Mouse (Mus musculus) kidney, adult 2 months (tissue): ENCODE data around the gene Cd86. TPM values are rescaled to one million over a fixed set of nuclear protein-coding genes. Genes with fewer than 3 reads are reported as not detected.

Experiments used
- DNase-seq: peaks from one replicate; pipeline ENCODE4 v3.0.0; 2021
- H3K27ac ChIP-seq: fragments of 200-500 bp; 2 replicates; pipeline ENCODE4 v1.5.1; 2012; ENCODE audit warnings: low read depth, low read length, control low read depth, inconsistent platforms; ENCODE audit not compliant: insufficient read depth
- H3K27me3 ChIP-seq: fragments of 200-500 bp; replicated peaks from 2 replicates; pipeline ENCODE4 v1.6.1; 2012; ENCODE audit warnings: mild to moderate bottlenecking, moderate library complexity, low read length, inconsistent platforms; ENCODE audit not compliant: control insufficient read depth, insufficient read depth
- H3K36me3 ChIP-seq: fragments of 200-500 bp; 2 replicates; pipeline ENCODE4 v1.6.1; 2012; ENCODE audit warnings: mild to moderate bottlenecking, moderate library complexity, low read length, inconsistent platforms; ENCODE audit not compliant: control insufficient read depth, insufficient read depth
- H3K4me1 ChIP-seq: fragments of 200-500 bp; 2 replicates; pipeline ENCODE4 v1.6.1; 2011; ENCODE audit warnings: low read length; ENCODE audit not compliant: control insufficient read depth, insufficient read depth
- H3K4me3 ChIP-seq: fragments of 200-500 bp; 2 replicates; pipeline ENCODE4 v1.5.1; 2011; ENCODE audit warnings: mild to moderate bottlenecking, low read depth, low read length, control low read depth; ENCODE audit not compliant: insufficient read depth
- CTCF ChIP-seq: fragments of 200-500 bp; conservative IDR thresholded peaks from 2 replicates; pipeline ENCODE4 v1.5.1; 2011; ENCODE audit warnings: low read depth, mild to moderate bottlenecking, control low read depth, low read length, moderate library complexity, mixed read lengths; ENCODE audit not compliant: insufficient read depth, insufficient read length
- POLR2A ChIP-seq: fragments of 200-500 bp; IDR thresholded peaks from one replicate; pipeline ENCODE4 v1.6.1; 2011; ENCODE audit warnings: low read depth, low read length, control low read depth
- WGBS: fragments of 180-500 bp; shearing (Covaris S2); methylation state at CpG from one replicate; pipeline ENCODE4 v1.1.7; 2018; 5-methylcytosine and 5-hydroxymethylcytosine counted together
- polyA plus RNA-seq: library from polyadenylated mRNA; depleted of rRNA; stranded (reverse); fragments of >200 nt; gene quantifications from 2 replicates; pipeline ENCODE4 v1.2.3, GENCODE M21; 2012; rRNA removed

The Cd86 gene
- 1.2 and 2.3 TPM in 2 replicates for polyA plus RNA-seq

GRCm38 (mm10) chr16:36665782-36666181, at the start of gene Cd86:
Gene Cd86 (minus strand): TSS chr16:36666081.
- Histone ChIP-seq H3K36me3 (no peaks in the 10 kb centered on the region), H3K4me1 (no peaks in the 10 kb centered on the region), H3K4me3 (no peak within 1 kb of the TSS), H3K27me3 (no peaks in the 10 kb centered on the region), H3K27ac (no peak within 1 kb of the TSS)
- TF ChIP-seq POLR2A: no peak
- WGBS: 45% methylated on average over 13 of the region's 13 CpGs
- peak; percentile 12 for DNase-seq

GRCm38 (mm10) chr16:36711760-36712159, 45.9 kb upstream of the Cd86 start:
- no peaks in the 10 kb centered on the region; the same call in 1 of the 2 replicates for H3K36me3 ChIP-seq
- H3K4me1 ChIP-seq: no peaks in the 10 kb centered on the region
- WGBS: 89% methylated on average over 12 of the region's 12 CpGs
- no peak for TF ChIP-seq CTCF
- no peak for TF ChIP-seq POLR2A
- no peaks in the 10 kb centered on the region for H3K27me3 ChIP-seq
- no peak overlapping the region for H3K4me3 ChIP-seq
- H3K27ac ChIP-seq: no peak overlapping the region
- peak; percentile 17 for DNase-seq

GRCm38 (mm10) chr16:36710794-36711193, 44.9 kb upstream of the Cd86 start:
- Histone ChIP-seq H3K27ac (no peak overlapping the region), H3K4me3 (no peak overlapping the region), H3K27me3 (no peaks in the 10 kb centered on the region), H3K36me3 (no peaks in the 10 kb centered on the region; the same call in 1 of the 2 replicates), H3K4me1 (no peaks in the 10 kb centered on the region)
- 90% methylated on average over 2 of the region's 2 CpGs for WGBS
- DNase-seq: no peak
- TF ChIP-seq CTCF: peak; percentile 43
- no peak for TF ChIP-seq POLR2A

GRCm38 (mm10) chr16:36709405-36709804, 43.5 kb upstream of the Cd86 start:
- H3K4me1 ChIP-seq: no peaks in the 10 kb centered on the region
- H3K36me3 ChIP-seq: no peaks in the 10 kb centered on the region; the same call in 1 of the 2 replicates
- WGBS: 92% methylated on average over 17 of the region's 17 CpGs
- DNase-seq: no peak
- no peak overlapping the region for H3K4me3 ChIP-seq
- H3K27me3 ChIP-seq: no peaks in the 10 kb centered on the region
- no peak overlapping the region for H3K27ac ChIP-seq
- TF ChIP-seq POLR2A: no peak
- no peak for TF ChIP-seq CTCF

- Histone ChIP-seq H3K27me3 (no peaks in the 10 kb centered on the region), H3K36me3 (no peaks in the 10 kb centered on the region; the same call in 1 of the 2 replicates), H3K27ac (peak overlapping the region; percentile 66), H3K4me3 (no peak overlapping the region), H3K4me1 (no peaks in the 10 kb centered on the region)
- DNase-seq: no peak
- 65% methylated on average over 7 of the region's 7 CpGs for WGBS
- TF ChIP-seq POLR2A: no peak
Measured at GRCm38 (mm10) chr16:36708751-36709150, 42.9 kb upstream of the Cd86 start.

- H3K27me3 ChIP-seq: no peaks in the 10 kb centered on the region
- no peaks in the 10 kb centered on the region for H3K4me1 ChIP-seq
- WGBS: 43% methylated on average over 6 of the region's 6 CpGs
- H3K27ac ChIP-seq: peak overlapping the region; percentile 66
- no peaks in the 10 kb centered on the region; the same call in 1 of the 2 replicates for H3K36me3 ChIP-seq
- TF ChIP-seq CTCF (no peak), POLR2A (no peak)
- DNase-seq: peak; percentile 78
- H3K4me3 ChIP-seq: no peak overlapping the region
Measured at GRCm38 (mm10) chr16:36707702-36708423, 42.0 kb upstream of the Cd86 start.

- no peaks in the 10 kb centered on the region for H3K27me3 ChIP-seq
- TF ChIP-seq POLR2A (no peak), CTCF (no peak)
- H3K4me3 ChIP-seq: no peak overlapping the region
- H3K36me3 ChIP-seq: no peaks in the 10 kb centered on the region
- no peak for DNase-seq
- H3K4me1 ChIP-seq: no peaks in the 10 kb centered on the region
- H3K27ac ChIP-seq: no peak overlapping the region
- 83% methylated on average over 2 of the region's 2 CpGs for WGBS
Measured at GRCm38 (mm10) chr16:36700484-36700883, 34.6 kb upstream of the Cd86 start.
